Mouse (Mus musculus): ENCODE measurements at regions not wholly inside any gene's neighbourhood (a gene's known extent, or its start where the extent isn't known, plus 50 kb on each side); places are given as distances from the start of the nearest gene placed in this dataset.
A peak's percentile ranks its signal among the peaks of the same experiment; 100 is the strongest.

DNA sequence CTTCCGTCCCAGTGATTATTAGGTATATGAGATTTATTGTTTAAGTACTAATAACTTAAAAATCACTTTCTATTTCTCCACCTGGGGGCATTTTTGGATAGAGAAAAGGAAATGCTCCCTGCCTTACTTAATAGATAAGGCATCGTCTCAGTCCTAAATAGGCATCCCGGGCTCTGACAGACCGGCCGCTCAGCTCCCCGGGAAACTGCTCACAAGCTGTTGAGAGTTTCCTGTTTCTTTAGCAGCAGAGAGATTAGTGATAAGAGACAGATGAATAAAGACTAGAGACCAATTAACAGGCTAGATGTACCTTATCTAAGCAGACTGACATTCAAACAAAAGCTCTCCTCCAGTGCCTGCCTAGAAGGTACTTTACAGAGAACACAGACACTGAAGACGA is 148.4 kb downstream of the Slc15a5 start:
- no peak for DNase-seq (ENCODE audit: low spot score in 2 of 2)

DNA sequence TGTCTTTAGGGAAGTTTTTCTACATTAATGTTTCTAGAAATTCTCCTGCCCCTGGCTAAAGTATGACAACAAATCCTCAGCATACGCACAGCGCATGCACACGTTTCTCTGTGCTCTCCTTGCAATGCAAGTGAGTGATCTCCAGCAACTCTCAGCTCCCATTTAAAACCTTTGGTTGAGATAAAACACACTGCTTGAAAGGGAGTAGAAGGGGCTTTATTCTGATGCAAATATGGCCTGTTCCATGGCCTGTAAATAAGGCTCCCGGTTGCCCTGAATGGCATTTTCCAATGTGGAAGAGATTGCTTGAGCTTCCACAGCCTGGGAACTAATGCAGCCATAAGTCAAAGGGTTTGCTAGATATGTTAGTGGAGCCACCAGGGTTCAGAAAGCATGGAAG is 156.4 kb downstream of the Slc15a5 start:
- DNase-seq (ENCODE audit: low spot score in 2 of 2), result no peak

DNA sequence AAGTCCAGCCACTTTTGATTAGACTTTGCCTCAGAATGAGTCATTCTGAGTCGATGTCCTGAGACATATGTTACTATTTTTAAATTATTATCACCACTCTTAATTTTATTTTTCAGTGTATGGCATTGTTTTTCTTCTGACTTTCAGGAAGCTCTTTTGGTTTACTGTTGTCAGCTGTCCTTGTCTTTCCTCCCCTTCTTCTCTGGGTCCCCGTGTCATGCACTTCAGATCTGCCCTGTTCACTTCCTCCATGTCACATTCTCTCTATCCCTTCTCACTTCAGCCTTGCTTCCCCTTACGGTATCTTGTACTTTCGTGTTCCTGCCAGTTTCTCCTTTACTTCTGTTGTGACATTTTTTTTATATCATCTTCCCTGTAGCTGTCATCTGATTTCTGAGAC is 161.6 kb downstream of the Slc15a5 start:
- DNase-seq (ENCODE audit: low spot score in 2 of 2), result no peak

DNA sequence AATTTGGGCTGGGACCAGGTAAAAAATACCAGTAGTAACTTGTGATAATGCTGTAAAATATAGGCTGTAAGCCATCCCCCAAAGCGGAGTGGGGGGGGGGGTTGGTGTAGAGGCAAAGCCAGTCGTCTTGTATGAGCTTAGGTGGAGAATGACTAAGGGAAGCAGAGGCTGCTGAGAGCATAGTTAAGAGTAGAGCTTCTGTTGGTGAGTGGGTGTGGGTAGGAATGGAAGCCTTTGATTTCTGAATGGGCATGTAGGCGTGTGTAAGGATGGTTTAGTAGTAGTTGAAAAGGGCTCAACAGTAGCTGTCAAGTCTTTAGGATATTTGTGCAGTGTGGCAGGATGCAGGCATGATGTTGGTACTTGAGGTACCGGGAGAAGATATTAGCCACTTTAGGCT is 153.5 kb downstream of the Dera start:
- DNase-seq (ENCODE audit: low spot score in 2 of 2), result peak; percentile 13 to 20
